Mouse (Mus musculus) lung, postnatal 0 days (tissue): Measurements from ENCODE around the gene Gm49383.

ENCODE experiments used
- CTCF ChIP-seq: IDR thresholded peaks from 2 replicates; pipeline ENCODE4 v1.5.1; 2016; ENCODE audit warnings: antibody characterized with exemption, mild to moderate bottlenecking
- EP300 ChIP-seq: IDR thresholded peaks from 2 replicates; pipeline ENCODE4 v1.6.1; 2016; ENCODE audit warnings: antibody characterized with exemption, mild to moderate bottlenecking, control low read depth

DNA sequence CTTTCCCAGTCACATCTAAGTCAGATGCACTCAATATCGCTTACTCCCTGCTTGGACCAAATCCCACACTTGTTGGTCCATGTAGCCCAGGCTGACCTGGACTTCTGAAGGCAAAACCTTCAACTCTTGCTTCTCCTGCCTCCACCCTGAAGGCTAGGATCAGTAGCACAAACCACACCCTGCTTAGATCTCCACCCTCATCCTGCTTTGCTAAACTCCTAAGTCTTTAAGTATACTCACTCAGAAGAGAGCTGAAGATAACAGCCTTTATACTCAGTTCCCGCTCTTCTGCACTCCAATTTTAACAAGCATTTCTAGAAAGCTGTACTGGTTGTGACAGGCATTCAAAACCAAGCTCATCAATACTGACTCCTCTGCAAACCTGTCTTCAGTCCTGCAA lies 39.8 kb downstream of the Gm49383 start:
- TF ChIP-seq CTCF (no peak), EP300 (no peak)
